Mouse (Mus musculus) G1E (cell line): ENCODE measurements around the gene Bptf.
"Not testable (repeated sequence)": the region's sequence is repeated elsewhere in the genome, so short reads cannot be mapped to it uniquely, and the experiment has no call there.

Source experiments
- CTCF ChIP-seq: IDR thresholded peaks from 2 replicates; pipeline ENCODE4 v1.5.1; 2012; ENCODE audit warnings: low read depth, low read length, inconsistent platforms, mixed read lengths
- GATA1 ChIP-seq: IDR thresholded peaks from 2 replicates; pipeline ENCODE4 v1.6.1; 2012; ENCODE audit warnings: borderline replicate concordance, low read length, inconsistent platforms, mixed read lengths

GRCm38 (mm10) chr11:107143956-107144355 lies 12.0 kb upstream of the Bptf start:
- TF ChIP-seq CTCF, GATA1: not testable (repeated sequence)
